Mouse (Mus musculus) heart, embryonic 14.5 days (tissue): ENCODE measurements at regions not wholly inside any gene's neighbourhood (a gene's known extent, or its start where the extent isn't known, plus 50 kb on each side); places are given as distances from the start of the nearest gene placed in this dataset.

Source experiments
- ATAC-seq: fragments of 200-750 bp; cut with Nextera tagmentation; 2 replicates; pipeline ENCODE4 v1.8.0; 2017; ENCODE audit warnings: low read depth, moderate TSS enrichment; ENCODE audit not compliant: insufficient number of reproducible peaks, insufficient read depth, low FRiP score
- H3K27ac ChIP-seq, 2 experiments: fragments of 200-500 bp in 1 of 2; fragments of 300-500 bp in 1 of 2; sonication (generic) in 1 of 2; replicated peaks in 1 of 2; 2 replicates each; pipeline ENCODE4 v1.5.1; 2012 to 2014; ENCODE audit warnings: low read depth in 2 of 2, low read length in 2 of 2, control low read depth in 1 of 2, mild to moderate bottlenecking in 1 of 2, mixed read lengths in 1 of 2; ENCODE audit not compliant: control insufficient read depth in 1 of 2, insufficient read depth in 1 of 2
- H3K27me3 ChIP-seq: fragments of 300-500 bp; sonication (generic); 2 replicates; pipeline ENCODE4 v1.6.1; 2014; ENCODE audit warnings: mild to moderate bottlenecking, low read length, control low read depth; ENCODE audit not compliant: control insufficient read depth, insufficient read depth
- H3K36me3 ChIP-seq: fragments of 300-500 bp; sonication (generic); 2 replicates; pipeline ENCODE4 v1.6.1; 2014; ENCODE audit warnings: mild to moderate bottlenecking, control low read depth, low read length, mixed read lengths; ENCODE audit not compliant: control insufficient read depth, insufficient read depth
- H3K4me1 ChIP-seq, 2 experiments: fragments of 200-500 bp in 1 of 2; fragments of 300-500 bp in 1 of 2; sonication (generic) in 1 of 2; 2 replicates each; pipeline ENCODE4 v1.6.1; 2012 to 2014; ENCODE audit warnings: low read length in 2 of 2, control low read depth in 1 of 2, mixed read lengths in 1 of 2; ENCODE audit not compliant: control insufficient read depth in 2 of 2, insufficient read depth in 2 of 2
- H3K4me2 ChIP-seq: fragments of 300-500 bp; sonication (generic); 2 replicates; pipeline ENCODE4 v1.6.1; 2014; ENCODE audit warnings: mild to moderate bottlenecking, low read length
- H3K4me3 ChIP-seq, 2 experiments: fragments of 200-500 bp in 1 of 2; fragments of 300-500 bp in 1 of 2; sonication (generic) in 1 of 2; 2 replicates each; pipeline ENCODE4 v1.5.1; 2012 to 2014; ENCODE audit warnings: low read length in 2 of 2, mild to moderate bottlenecking in 2 of 2, control low read depth in 1 of 2, low read depth in 1 of 2, moderate library complexity in 1 of 2; ENCODE audit not compliant: control insufficient read depth in 1 of 2, insufficient read depth in 1 of 2
- H3K9ac ChIP-seq: fragments of 300-500 bp; sonication (generic); 2 replicates; pipeline ENCODE4 v1.6.1; 2014; ENCODE audit warnings: mild to moderate bottlenecking, low read length
- H3K9me3 ChIP-seq: fragments of 300-500 bp; sonication (generic); 2 replicates; pipeline ENCODE4 v1.6.1; 2016; ENCODE audit warnings: low read length, control low read depth; ENCODE audit not compliant: control insufficient read depth
- WGBS: fragments of 180-500 bp; shearing (Covaris S2); extraction: QIAGEN DNeasy Blood & Tissue Kit; methylation state at CpG from one replicate; pipeline ENCODE4 v1.1.7; 2014; 5-methylcytosine and 5-hydroxymethylcytosine counted together

DNA sequence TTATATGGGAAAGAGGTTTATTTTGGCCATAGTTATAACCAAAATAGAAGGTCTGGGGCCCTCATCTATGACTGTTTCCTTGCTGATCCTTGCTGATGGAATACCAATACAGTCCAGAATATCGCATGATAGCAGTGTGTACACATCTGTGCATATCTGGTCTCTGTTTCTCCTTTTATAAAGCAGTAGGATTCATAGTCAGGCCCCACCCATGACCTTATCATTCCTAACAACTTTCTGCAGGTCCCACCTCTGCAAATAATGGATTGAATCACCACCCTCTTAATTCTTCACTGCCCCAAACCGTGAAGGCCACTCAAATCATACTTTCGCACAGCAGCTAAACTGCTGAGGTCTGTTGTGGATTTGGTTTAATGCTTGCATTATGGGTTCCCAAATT, 186.5 kb downstream of the Fam43a start:
- no peak overlapping the region for H3K9ac ChIP-seq
- no peaks in the 10 kb centered on the region for H3K27me3 ChIP-seq
- no peaks in the 10 kb centered on the region for H3K36me3 ChIP-seq
- no peak overlapping the region for H3K27ac ChIP-seq
- 90% methylated on average over 3 of the region's 3 CpGs for WGBS
- peaks cover 30 to 39% of the 10 kb centered on the region in 2 experiments for H3K4me1 ChIP-seq
- no peaks in the 10 kb centered on the region for H3K9me3 ChIP-seq
- no peak overlapping the region for H3K4me2 ChIP-seq
- ATAC-seq = no peak
- H3K4me3 ChIP-seq = no peak overlapping the region

GRCm38 (mm10) chr16:30787351-30787750, 187.8 kb downstream of the Fam43a start:
- Histone ChIP-seq H3K36me3 (no peaks in the 10 kb centered on the region), H3K4me1 (peaks cover 40 to 52% of the 10 kb centered on the region in 2 experiments), H3K27ac (no peak overlapping the region), H3K4me3 (no peak overlapping the region), H3K4me2 (no peak overlapping the region), H3K9me3 (no peaks in the 10 kb centered on the region), H3K27me3 (no peaks in the 10 kb centered on the region), H3K9ac (no peak overlapping the region)
- no peak for ATAC-seq
- WGBS = 77% methylated on average over 1 of the region's 1 CpGs

DNA sequence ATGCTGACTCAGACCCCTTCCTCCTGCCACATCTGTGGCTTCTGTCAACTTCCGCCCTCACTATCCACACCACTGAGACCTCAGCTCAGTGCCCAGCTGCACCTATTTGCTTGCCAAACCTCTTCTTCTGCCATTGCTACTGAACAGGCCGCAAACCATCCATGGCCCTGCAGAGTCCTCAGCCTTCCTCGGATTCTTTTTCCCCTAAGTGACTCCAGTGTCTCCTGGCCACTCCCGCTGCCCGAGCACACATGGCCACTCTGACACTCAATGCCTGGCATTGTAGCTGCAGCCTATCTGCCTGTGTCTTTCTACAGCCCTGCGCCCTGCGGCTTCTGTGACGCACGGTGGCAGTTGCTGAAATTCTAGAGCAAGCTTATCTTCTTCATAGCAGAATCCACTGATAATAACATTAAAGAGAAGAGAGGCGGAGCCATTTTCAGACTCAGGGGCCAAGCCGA, 188.8 kb downstream of the Fam43a start:
- H3K36me3 ChIP-seq = no peaks in the 10 kb centered on the region
- H3K4me1 ChIP-seq = peaks cover 47 to 62% of the 10 kb centered on the region in 2 experiments
- peak overlapping the region; percentile 3; the same call in 1 of the 2 replicates for H3K4me2 ChIP-seq
- H3K27ac ChIP-seq = peak overlapping the region; percentile 60 to 91
- ATAC-seq = 0 out of 2 replicates have a peak, but pooled peaks have one; percentile 23
- 18% methylated on average over 11 of the region's 11 CpGs for WGBS
- H3K27me3 ChIP-seq = no peaks in the 10 kb centered on the region
- H3K9ac ChIP-seq = peak overlapping the region; percentile 12; the same call in 1 of the 2 replicates
- H3K4me3 ChIP-seq = no peak overlapping the region
- H3K9me3 ChIP-seq = no peaks in the 10 kb centered on the region

- 81% methylated on average over 15 of the region's 15 CpGs for WGBS
- Histone ChIP-seq H3K36me3 (no peaks in the 10 kb centered on the region), H3K9ac (no peak overlapping the region; the same call in 1 of the 2 replicates), H3K4me1 (peaks cover 49 to 65% of the 10 kb centered on the region in 2 experiments), H3K4me3 (no peak overlapping the region), H3K27ac (peak overlapping the region; percentile 4 to 91; a peak in 2 of 4 replicates), H3K4me2 (peak overlapping the region; percentile 14; the same call in 1 of the 2 replicates), H3K27me3 (no peaks in the 10 kb centered on the region), H3K9me3 (no peaks in the 10 kb centered on the region)
- no peak for ATAC-seq
These were observed 189.6 kb downstream of the Fam43a start for GRCm38 (mm10) chr16:30788944-30789781.

GRCm38 (mm10) chr16:30790036-30790435, 190.5 kb downstream of the Fam43a start:
- H3K9me3 ChIP-seq = no peaks in the 10 kb centered on the region
- H3K27me3 ChIP-seq = no peaks in the 10 kb centered on the region
- peak; percentile 49 for ATAC-seq
- H3K4me3 ChIP-seq = no peak overlapping the region
- peaks cover 49 to 67% of the 10 kb centered on the region in 2 experiments for H3K4me1 ChIP-seq
- peak overlapping the region; percentile 90 to 91 for H3K27ac ChIP-seq
- 23% methylated on average over 3 of the region's 3 CpGs for WGBS
- H3K4me2 ChIP-seq = peak overlapping the region; percentile 14
- H3K9ac ChIP-seq = peak overlapping the region; percentile 42; the same call in 1 of the 2 replicates
- no peaks in the 10 kb centered on the region for H3K36me3 ChIP-seq

GRCm38 (mm10) chr16:30790551-30791001, 191.1 kb downstream of the Fam43a start:
- 1% methylated on average over 4 of the region's 4 CpGs for WGBS
- H3K4me1 ChIP-seq = peaks cover 51 to 73% of the 10 kb centered on the region in 2 experiments
- H3K4me3 ChIP-seq = no peak overlapping the region
- peak overlapping the region; percentile 90 to 91 for H3K27ac ChIP-seq
- H3K4me2 ChIP-seq = peak overlapping the region; percentile 14
- H3K27me3 ChIP-seq = no peaks in the 10 kb centered on the region
- H3K9ac ChIP-seq = peak overlapping the region; percentile 42; the same call in 1 of the 2 replicates
- no peaks in the 10 kb centered on the region for H3K36me3 ChIP-seq
- ATAC-seq = peak; percentile 74
- H3K9me3 ChIP-seq = no peaks in the 10 kb centered on the region

- H3K9ac ChIP-seq = no peak overlapping the region
- H3K27me3 ChIP-seq = no peaks in the 10 kb centered on the region
- H3K36me3 ChIP-seq = no peaks in the 10 kb centered on the region
- no peak overlapping the region for H3K4me3 ChIP-seq
- no peaks in the 10 kb centered on the region for H3K9me3 ChIP-seq
- ATAC-seq = no peak
- WGBS = 31% methylated on average over 10 of the region's 10 CpGs
- H3K27ac ChIP-seq = peak overlapping the region; percentile 90 to 91
- peaks cover 58 to 79% of the 10 kb centered on the region in 2 experiments for H3K4me1 ChIP-seq
- peak overlapping the region; percentile 14; the same call in 1 of the 2 replicates for H3K4me2 ChIP-seq
These were observed 191.7 kb downstream of the Fam43a start for GRCm38 (mm10) chr16:30791048-30791855.
